ENCODE assay signal across 15 mouse cellular contexts in the genomic region with DNA sequence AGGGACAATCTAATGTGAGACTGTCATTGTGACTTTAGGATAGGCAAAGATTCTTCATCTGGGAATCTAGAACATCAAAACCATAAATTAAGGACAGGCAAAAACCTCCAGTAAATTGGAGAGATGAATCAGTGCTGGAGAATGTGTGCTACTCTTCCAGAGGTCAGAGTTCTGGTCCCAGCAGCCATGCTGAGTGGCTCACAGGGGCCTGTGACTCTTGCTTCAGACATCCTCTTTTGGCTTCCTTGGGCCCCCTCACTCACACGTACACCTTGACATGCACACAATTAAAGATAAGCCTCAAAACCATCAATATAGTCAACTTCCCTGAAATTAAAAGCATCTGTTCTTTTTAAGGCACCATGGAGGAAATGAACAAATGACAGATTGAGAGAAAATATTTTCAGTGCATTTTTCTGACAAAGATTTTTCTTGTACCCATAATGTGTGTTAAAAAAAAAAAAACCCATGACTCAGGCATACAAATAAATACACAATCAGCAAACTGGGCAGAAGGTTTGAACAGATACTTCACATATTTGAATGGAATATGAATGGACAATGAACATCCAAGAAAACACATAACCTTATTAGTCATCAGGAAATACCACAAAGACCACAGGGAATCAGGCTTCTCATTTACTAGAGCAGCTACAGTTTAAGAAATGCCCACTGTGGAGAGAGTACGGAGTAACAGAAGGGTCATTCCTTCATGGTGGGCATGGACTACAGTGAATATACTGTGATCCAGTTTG.
"Had no signal": no experiment of that assay in that cellular context is flagged by ENCODE, and none has a peak within 500 bp of the region (broad histone marks: within the 10 kb centered on the region; RNA-seq: fewer than 3 reads in every experiment).

No protein-coding gene starts in this region.

- DNase-seq: kidney, adult 8-10 months; kidney, postnatal 25 days; layer of hippocampus, adult 9-11 months; liver; liver, embryonic 13.5 days; liver, postnatal 0 days; retina, postnatal 1 day; right cerebral cortex, postnatal 4 days; spleen, adult 18-20 months; thymus, adult 18-20 months; thymus, postnatal 14 days had no signal

- H3K27ac ChIP-seq: limb, embryonic 12.5 days; liver, embryonic 13.5 days; lung, embryonic 15.5 days; midbrain, embryonic 13.5 days; neural tube, embryonic 13.5 days had no signal

- H3K4me1 ChIP-seq: limb, embryonic 12.5 days; liver, embryonic 13.5 days; lung, embryonic 15.5 days had no signal

- H3K4me3 ChIP-seq: limb, embryonic 12.5 days; liver, embryonic 13.5 days; lung, embryonic 15.5 days; midbrain, embryonic 13.5 days; neural tube, embryonic 13.5 days had no signal
